Mouse (Mus musculus) hindbrain, embryonic 11.5 days (tissue): ENCODE results near the gene Pi16. TPM values are rescaled to one million over a fixed set of nuclear protein-coding genes. Genes with fewer than 3 reads are reported as not detected.

ENCODE experiments used
- ATAC-seq: fragments of 200-750 bp; cut with Nextera tagmentation; 2 replicates; pipeline ENCODE4 v1.8.0; 2017; ENCODE audit warnings: mild to moderate bottlenecking, moderate TSS enrichment, moderate library complexity; ENCODE audit not compliant: low FRiP score
- DNase-seq: peaks from one replicate; pipeline ENCODE4 v3.0.0-alpha.2; 2015; ENCODE audit warnings: low spot score
- H3K27ac ChIP-seq: fragments of 300-500 bp; sonication (generic); 2 replicates; pipeline ENCODE4 v1.5.1; 2014; ENCODE audit warnings: mild to moderate bottlenecking, low read depth, low read length
- H3K27me3 ChIP-seq: fragments of 300-500 bp; sonication (generic); 2 replicates; pipeline ENCODE4 v1.6.1; 2014; ENCODE audit warnings: mild to moderate bottlenecking, low read length, moderate library complexity, mixed read lengths; ENCODE audit not compliant: control insufficient read depth, insufficient read depth
- H3K36me3 ChIP-seq: fragments of 300-500 bp; sonication (generic); 2 replicates; pipeline ENCODE4 v1.6.1; 2014; ENCODE audit warnings: mild to moderate bottlenecking, low read length, moderate library complexity, mixed read lengths; ENCODE audit not compliant: control insufficient read depth, insufficient read depth
- H3K4me1 ChIP-seq: fragments of 300-500 bp; sonication (generic); replicated peaks from 2 replicates; pipeline ENCODE4 v1.6.1; 2014; ENCODE audit warnings: low read length, mixed read lengths; ENCODE audit not compliant: control insufficient read depth, insufficient read depth
- H3K4me2 ChIP-seq: fragments of 300-500 bp; sonication (generic); replicated peaks from 2 replicates; pipeline ENCODE4 v1.6.1; 2014; ENCODE audit warnings: mild to moderate bottlenecking, low read depth, low read length
- H3K4me3 ChIP-seq: fragments of 300-500 bp; sonication (generic); 2 replicates; pipeline ENCODE4 v1.5.1; 2014; ENCODE audit warnings: low read depth, low read length
- H3K9ac ChIP-seq: fragments of 300-500 bp; sonication (generic); 2 replicates; pipeline ENCODE4 v1.6.1; 2014; ENCODE audit warnings: low read depth, low read length
- H3K9me3 ChIP-seq: fragments of 300-500 bp; sonication (generic); 2 replicates; pipeline ENCODE4 v1.6.1; 2016; ENCODE audit warnings: low read length; ENCODE audit not compliant: control insufficient read depth
- WGBS: fragments of 180-500 bp; shearing (Covaris S2); extraction: QIAGEN DNeasy Blood & Tissue Kit; methylation state at CpG from one replicate; pipeline ENCODE4 v1.1.7; 2014; 5-methylcytosine and 5-hydroxymethylcytosine counted together
- polyA plus RNA-seq: library from polyadenylated mRNA; unstranded; fragments of >200 nt; fragmentation: Nextera tagmentation; extraction: Ambion mirVana; gene quantifications from 2 replicates; pipeline ENCODE4 v1.2.1, GENCODE M21; 2014

Gene Pi16
- polyA plus RNA-seq, 1 experiment from 2014 or later = 0.32 TPM

DNA sequence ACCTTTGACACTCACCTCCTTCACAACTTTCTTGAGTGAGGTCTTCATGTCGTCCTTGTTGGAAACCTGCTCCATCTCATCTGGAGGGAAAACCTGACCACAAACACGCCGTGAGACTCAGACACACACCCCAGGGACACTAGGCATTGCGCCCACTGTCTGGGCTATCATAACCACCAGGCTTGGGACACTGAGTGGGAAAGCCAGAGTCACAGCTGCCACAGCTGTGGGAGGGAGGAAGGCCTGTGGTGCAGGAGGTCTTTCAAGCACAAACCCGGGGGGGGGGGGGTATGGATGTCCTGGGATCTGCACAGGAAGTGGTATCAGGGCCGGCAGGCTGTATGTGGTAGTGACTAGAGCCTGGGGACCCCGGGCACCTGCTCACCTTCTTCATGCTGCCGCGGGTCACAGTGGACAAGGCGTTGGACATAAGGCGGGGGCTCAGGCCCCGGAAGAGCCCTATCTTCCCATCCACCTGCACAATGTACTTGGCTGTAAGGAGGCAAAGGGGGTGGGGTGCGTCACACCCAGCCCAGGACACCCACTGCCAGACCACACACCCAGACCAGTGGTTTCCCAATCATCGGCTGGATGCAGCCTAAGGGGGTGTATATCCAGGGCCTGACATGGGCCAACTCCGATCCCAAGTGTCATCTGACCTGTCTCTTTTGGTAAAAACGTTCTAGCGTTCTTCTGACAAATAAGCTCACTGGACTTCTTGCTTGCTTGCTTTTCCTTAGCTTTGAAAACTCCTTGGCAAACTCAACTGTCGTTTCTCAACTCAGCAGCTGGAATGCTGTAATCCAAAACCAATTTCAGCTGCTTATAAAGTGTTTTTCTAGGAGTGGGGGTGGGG lies 23.2 kb downstream of the Pi16 start:
- no peak overlapping the region for H3K4me3 ChIP-seq
- WGBS = 90% methylated on average over 18 of the region's 18 CpGs
- H3K27me3 ChIP-seq = no peaks in the 10 kb centered on the region
- H3K9ac ChIP-seq = no peak overlapping the region
- no peaks in the 10 kb centered on the region for H3K9me3 ChIP-seq
- no peak overlapping the region for H3K4me2 ChIP-seq
- no peak overlapping the region for H3K27ac ChIP-seq
- H3K4me1 ChIP-seq = peaks cover 5% of the 10 kb centered on the region
- no peak for ATAC-seq
- DNase-seq = no peak
- 0 out of 2 replicates have a peak, but pooled peaks cover 13% of the 10 kb centered on the region for H3K36me3 ChIP-seq

DNA sequence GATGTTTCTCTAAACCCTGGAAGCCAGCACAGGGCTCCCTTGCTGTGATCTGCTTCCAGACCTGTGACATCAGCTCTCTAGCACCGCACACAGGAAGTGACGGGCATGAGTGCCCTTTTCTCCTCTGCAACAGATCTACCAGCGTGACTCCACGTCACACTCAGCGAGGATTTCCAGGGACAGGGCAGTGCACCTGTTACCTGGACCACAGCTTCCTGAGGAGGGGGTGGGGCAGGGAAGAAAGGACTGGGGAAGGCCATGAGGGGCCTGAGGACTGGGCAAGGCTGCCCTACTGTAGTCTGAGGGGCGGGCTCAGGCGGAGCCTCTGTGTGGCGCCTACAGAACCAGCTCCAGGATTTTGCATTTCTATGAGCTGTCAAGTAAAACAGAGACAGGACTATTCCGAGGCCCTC lies 24.1 kb downstream of the Pi16 start:
- H3K9ac ChIP-seq = peak overlapping the region; percentile 47; the same call in 1 of the 2 replicates
- ATAC-seq (peak; percentile 63), DNase-seq (peak; percentile 39)
- no peak overlapping the region for H3K4me3 ChIP-seq
- H3K4me2 ChIP-seq = no peak overlapping the region
- peaks cover 8% of the 10 kb centered on the region for H3K4me1 ChIP-seq
- H3K27me3 ChIP-seq = no peaks in the 10 kb centered on the region
- 0 out of 2 replicates have a peak, but pooled peaks cover 11% of the 10 kb centered on the region for H3K36me3 ChIP-seq
- WGBS = 25% methylated on average over 9 of the region's 9 CpGs
- H3K9me3 ChIP-seq = no peaks in the 10 kb centered on the region
- H3K27ac ChIP-seq = peak overlapping the region; percentile 70

DNA sequence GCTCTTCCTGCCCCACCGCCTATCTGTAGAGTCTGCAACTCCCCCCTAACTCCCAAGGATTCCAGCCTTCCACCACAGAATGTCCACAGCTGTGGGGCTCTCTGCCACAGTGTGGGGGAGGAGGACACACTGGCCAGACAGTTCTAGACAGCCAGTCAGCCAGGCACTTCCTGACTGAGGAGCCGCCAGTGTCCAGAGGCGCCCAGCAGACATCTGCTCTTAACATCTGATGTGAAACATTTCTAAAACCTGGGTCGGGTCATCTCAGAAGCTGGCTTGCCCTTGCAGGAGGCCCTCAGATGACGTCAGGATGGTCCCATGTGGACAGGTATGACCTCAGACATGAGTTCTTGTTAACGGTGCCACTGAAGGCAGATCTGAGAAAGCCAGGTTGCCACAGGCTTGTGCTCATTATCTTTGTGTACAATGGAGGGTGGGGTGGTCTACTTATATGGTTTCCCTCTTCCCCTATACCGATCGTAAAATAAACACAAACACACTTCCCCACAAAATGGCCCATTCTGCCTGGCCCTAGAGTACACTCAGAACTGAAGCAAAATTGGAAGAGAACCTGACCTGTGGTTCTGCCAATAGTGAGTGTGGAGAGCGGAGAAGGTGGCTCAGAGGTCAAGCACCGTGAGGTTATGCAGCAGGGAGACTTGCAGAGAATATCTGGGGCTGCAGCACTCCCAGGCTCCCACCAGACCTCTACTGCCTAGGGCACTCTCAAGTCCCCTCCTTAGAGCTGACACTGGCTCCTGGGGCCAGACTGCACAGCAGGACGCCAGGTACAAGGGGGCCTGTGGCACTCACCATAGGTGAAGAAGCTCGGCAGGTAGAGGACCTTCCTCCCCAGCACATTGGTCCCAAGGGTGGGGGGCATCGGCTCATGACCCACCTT lies 24.8 kb downstream of the Pi16 start:
- ATAC-seq (0 out of 2 replicates have a peak, but pooled peaks have one; percentile 25), DNase-seq (peak; percentile 24)
- Histone ChIP-seq H3K9me3 (no peaks in the 10 kb centered on the region), H3K27ac (0 out of 2 replicates have a peak overlapping the region, but pooled peaks have one; percentile 70), H3K4me3 (no peak overlapping the region), H3K27me3 (no peaks in the 10 kb centered on the region), H3K4me2 (no peak overlapping the region), H3K4me1 (peaks cover 8% of the 10 kb centered on the region), H3K9ac (no peak overlapping the region; the same call in 1 of the 2 replicates), H3K36me3 (0 out of 2 replicates have a peak, but pooled peaks cover 9% of the 10 kb centered on the region)
- WGBS = 49% methylated on average over 13 of the region's 13 CpGs

DNA sequence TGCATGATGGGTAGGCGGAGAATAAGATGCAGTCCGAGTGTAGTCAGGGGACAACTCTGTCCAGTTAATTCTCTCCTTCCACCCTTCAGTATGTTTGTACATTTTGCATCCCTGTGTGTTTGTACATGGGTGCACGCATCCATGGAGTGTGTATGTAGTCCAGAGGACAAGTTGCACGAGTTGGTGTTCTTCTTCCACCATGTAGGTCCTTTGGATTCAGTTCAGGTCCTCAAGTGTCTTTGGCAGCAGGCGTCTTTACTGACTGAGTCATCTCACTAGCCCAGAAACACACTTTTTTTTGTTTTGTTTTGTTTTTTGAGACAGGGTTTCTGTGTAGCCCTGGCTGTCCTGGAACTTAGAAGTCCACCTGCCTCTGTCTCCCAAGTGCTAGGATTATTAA lies 25.8 kb downstream of the Pi16 start:
- DNase-seq (no peak), ATAC-seq (no peak)
- Histone ChIP-seq H3K27me3 (no peaks in the 10 kb centered on the region), H3K27ac (no peak overlapping the region), H3K9me3 (no peaks in the 10 kb centered on the region), H3K4me3 (no peak overlapping the region), H3K36me3 (0 out of 2 replicates have a peak, but pooled peaks cover 6% of the 10 kb centered on the region), H3K4me1 (peaks cover 12% of the 10 kb centered on the region), H3K9ac (no peak overlapping the region), H3K4me2 (no peak overlapping the region)
- WGBS = 88% methylated on average over 5 of the region's 5 CpGs

DNA sequence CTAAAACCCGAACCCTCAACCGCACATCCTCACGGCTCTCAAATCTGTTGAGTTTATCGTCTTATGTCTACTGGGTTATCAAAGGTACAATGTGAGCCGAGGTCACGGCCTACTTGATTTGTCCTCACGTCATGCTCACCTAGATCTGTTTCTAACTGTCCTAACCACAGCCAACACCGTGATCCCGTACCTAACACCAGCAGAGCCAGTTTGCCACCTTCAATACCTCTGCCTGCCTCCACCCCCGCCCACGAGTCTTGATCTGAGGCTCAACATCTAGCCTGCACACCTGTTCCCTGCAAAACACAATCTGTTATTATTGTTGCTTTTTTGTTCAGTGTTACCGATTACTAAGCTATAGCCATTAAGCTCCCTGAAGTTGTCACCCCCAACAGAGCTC lies 27.8 kb downstream of the Pi16 start:
- ATAC-seq (no peak), DNase-seq (no peak)
- Histone ChIP-seq H3K4me2 (no peak overlapping the region), H3K36me3 (0 out of 2 replicates have a peak, but pooled peaks cover 5% of the 10 kb centered on the region), H3K27ac (no peak overlapping the region), H3K27me3 (no peaks in the 10 kb centered on the region), H3K4me3 (no peak overlapping the region), H3K9me3 (no peaks in the 10 kb centered on the region), H3K9ac (no peak overlapping the region), H3K4me1 (peaks cover 12% of the 10 kb centered on the region)
- WGBS = 94% methylated on average over 12 of the region's 12 CpGs

DNA sequence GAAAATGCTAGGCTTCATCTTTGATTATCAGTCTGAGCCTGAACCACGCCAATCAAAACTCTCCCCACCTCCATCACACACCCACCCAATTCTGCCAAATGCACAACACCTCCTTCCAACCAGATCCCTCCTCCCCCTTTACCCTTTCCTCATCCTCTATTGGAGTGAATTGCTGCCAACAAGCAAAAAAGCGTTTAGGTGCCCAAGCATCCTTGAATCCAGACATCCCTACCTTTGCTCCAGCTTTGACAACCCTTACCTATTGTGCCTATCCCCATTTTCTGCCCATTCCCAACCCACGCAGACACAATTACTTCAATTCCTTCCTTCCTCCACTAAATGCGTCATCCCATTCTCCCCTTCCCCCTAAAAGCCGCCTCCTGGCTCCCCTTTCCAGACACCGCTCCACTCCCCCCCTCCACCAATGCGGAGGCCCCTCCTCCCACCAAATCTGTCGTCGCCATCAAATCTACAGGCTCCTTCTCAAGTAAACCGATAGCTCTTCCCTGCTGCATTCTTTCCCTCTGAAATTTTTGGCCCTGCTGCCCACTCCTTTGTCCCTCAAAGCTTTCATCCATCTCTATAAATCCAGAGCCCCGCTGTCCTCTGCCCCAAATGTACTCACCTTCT lies 29.1 kb downstream of the Pi16 start:
- Histone ChIP-seq H3K4me1 (peaks cover 10% of the 10 kb centered on the region), H3K9me3 (no peaks in the 10 kb centered on the region), H3K4me3 (peak overlapping the region; percentile 97), H3K36me3 (0 out of 2 replicates have a peak, but pooled peaks cover 5% of the 10 kb centered on the region), H3K4me2 (peak overlapping the region; percentile 54), H3K27me3 (no peaks in the 10 kb centered on the region), H3K9ac (peak overlapping the region; percentile 94), H3K27ac (peak overlapping the region; percentile 79)
- WGBS = 5% methylated on average over 11 of the region's 11 CpGs
- ATAC-seq = no peak
- DNase-seq = peak; percentile 26

DNA sequence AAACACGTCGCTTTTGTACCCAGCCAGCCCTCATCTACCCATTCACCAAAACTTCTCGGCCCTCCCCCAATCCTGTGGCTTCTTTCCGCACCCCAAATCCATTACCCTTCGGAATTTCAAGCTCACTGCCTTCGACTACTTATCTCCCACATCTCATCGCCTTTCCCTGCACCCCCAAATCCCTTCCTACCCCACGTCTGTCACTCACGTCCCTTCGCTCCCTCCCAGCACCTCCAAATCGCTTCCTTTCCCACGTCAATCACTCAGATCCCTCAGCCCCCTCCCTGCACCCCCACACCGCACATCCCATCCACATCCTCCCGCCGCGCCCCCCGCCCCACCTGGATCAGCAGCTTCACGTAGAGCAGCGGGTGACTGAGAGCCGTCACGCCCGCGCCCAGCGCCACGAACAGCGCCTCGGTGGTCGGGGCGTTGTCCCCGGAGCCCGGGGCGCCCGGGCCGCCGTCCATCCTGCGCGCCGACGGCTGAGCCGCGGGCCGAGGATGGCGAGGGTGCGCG lies 29.7 kb downstream of the Pi16 start:
- Histone ChIP-seq H3K4me1 (peaks cover 7% of the 10 kb centered on the region; the same call in 1 of the 2 replicates), H3K27ac (peak overlapping the region; percentile 79), H3K27me3 (no peaks in the 10 kb centered on the region), H3K9ac (peak overlapping the region; percentile 94), H3K36me3 (0 out of 2 replicates have a peak, but pooled peaks cover 5% of the 10 kb centered on the region), H3K4me3 (peak overlapping the region; percentile 97), H3K9me3 (no peaks in the 10 kb centered on the region), H3K4me2 (peak overlapping the region; percentile 54)
- under 1% methylated on average over 42 of the region's 45 CpGs for WGBS
- ATAC-seq = no peak
- DNase-seq = peak; percentile 56
